Mouse (Mus musculus) layer of hippocampus, adult 2 months (tissue): Measurements from ENCODE around the gene Atp2b1. TPM values are rescaled to one million over a fixed set of nuclear protein-coding genes. Genes with fewer than 3 reads are reported as not detected.
"Not testable (repeated sequence)": the region's sequence is repeated elsewhere in the genome, so short reads cannot be mapped to it uniquely, and the experiment has no call there.

Experiments
- DNase-seq, 2 experiments: peaks; one replicate each; pipeline ENCODE4 v3.0.0; 2022; ENCODE audit warnings: low spot score in 2 of 2
- H3K27ac ChIP-seq: fragments of 200-600 bp; 2 replicates; pipeline ENCODE4 v1.8.1; 2022
- H3K4me3 ChIP-seq: fragments of 200-600 bp; 2 replicates; pipeline ENCODE4 v1.8.1; 2022; ENCODE audit warnings: mild to moderate bottlenecking
- CTCF ChIP-seq: fragments of 200-600 bp; conservative IDR thresholded peaks from 2 replicates; pipeline ENCODE4 v1.8.1; 2022; ENCODE audit warnings: antibody characterized with exemption, mild to moderate bottlenecking, moderate library complexity
- total RNA-seq, 2 experiments: library from RNA; stranded (reverse); gene quantifications; 2 replicates each; pipeline ENCODE4 v1.2.3; 2021

Atp2b1 gene
- total RNA-seq, 2 experiments from 2014 or later, result 1,026 to 1,053 TPM

GRCm38 (mm10) chr10:98978766-98979165, 64.6 kb downstream of the Atp2b1 start:
- DNase-seq, result no peak
- no peak overlapping the region; the same call in 1 of the 2 replicates for H3K27ac ChIP-seq
- H3K4me3 ChIP-seq, result peak overlapping the region; percentile 9; the same call in 1 of the 2 replicates
- no peak for TF ChIP-seq CTCF

- Histone ChIP-seq H3K4me3 (peak overlapping the region; percentile 9; the same call in 1 of the 2 replicates), H3K27ac (no peak overlapping the region; the same call in 1 of the 2 replicates)
- TF ChIP-seq CTCF, result no peak
- no peak for DNase-seq
Observed at GRCm38 (mm10) chr10:98979296-98979695, 65.1 kb downstream of the Atp2b1 start.

- no peak overlapping the region for H3K4me3 ChIP-seq
Observed at GRCm38 (mm10) chr10:98979951-98980350, 65.7 kb downstream of the Atp2b1 start.

GRCm38 (mm10) chr10:98991964-98992363, 77.8 kb downstream of the Atp2b1 start:
- Histone ChIP-seq H3K27ac (no peak overlapping the region), H3K4me3 (no peak overlapping the region)
- no peak for DNase-seq
- no peak for TF ChIP-seq CTCF

More at GRCm38 (mm10) chr10:98979951-98980350, 65.7 kb downstream of the Atp2b1 start:
- DNase-seq, result no peak
- no peak overlapping the region for H3K27ac ChIP-seq
- TF ChIP-seq CTCF, result no peak

GRCm38 (mm10) chr10:98993186-98993585, 79.0 kb downstream of the Atp2b1 start:
- DNase-seq, result no peak
- TF ChIP-seq CTCF, result no peak
- Histone ChIP-seq H3K4me3 (no peak overlapping the region), H3K27ac (peak overlapping the region; percentile 33; the same call in 1 of the 2 replicates)

- not testable (repeated sequence) for DNase-seq, H3K4me3 ChIP-seq
- TF ChIP-seq CTCF, result peak; percentile 40
- H3K27ac ChIP-seq, result 0 out of 2 replicates have a peak overlapping the region, but pooled peaks have one; percentile 59
Observed at GRCm38 (mm10) chr10:98995016-98995747, 81.0 kb downstream of the Atp2b1 start.

GRCm38 (mm10) chr10:99004866-99005265, 90.7 kb downstream of the Atp2b1 start:
- no peak for DNase-seq
- no peak overlapping the region for H3K4me3 ChIP-seq
- peak overlapping the region; percentile 43; the same call in 1 of the 2 replicates for H3K27ac ChIP-seq
- no peak for TF ChIP-seq CTCF

- Histone ChIP-seq H3K27ac (no peak overlapping the region), H3K4me3 (no peak overlapping the region)
- TF ChIP-seq CTCF, result no peak
- DNase-seq, result no peak
Observed at GRCm38 (mm10) chr10:99011084-99011483, 96.9 kb downstream of the Atp2b1 start.

- DNase-seq, result no peak
- 0 out of 2 replicates have a peak overlapping the region, but pooled peaks have one; percentile 39 for H3K27ac ChIP-seq
- no peak overlapping the region for H3K4me3 ChIP-seq
- no peak for TF ChIP-seq CTCF
Observed at GRCm38 (mm10) chr10:99012086-99012485, 97.9 kb downstream of the Atp2b1 start.

- no peak for TF ChIP-seq CTCF
- Histone ChIP-seq H3K4me3 (no peak overlapping the region), H3K27ac (peak overlapping the region; percentile 51; the same call in 1 of the 2 replicates)
- peak in 1 of 2 experiments; percentile 43 for DNase-seq
Observed at GRCm38 (mm10) chr10:99014737-99015136, 100.5 kb downstream of the Atp2b1 start.

GRCm38 (mm10) chr10:99016996-99017395, 102.8 kb downstream of the Atp2b1 start:
- H3K4me3 ChIP-seq, result no peak overlapping the region
- DNase-seq, result no peak
- H3K27ac ChIP-seq, result peak overlapping the region; percentile 61; the same call in 1 of the 2 replicates
- no peak for TF ChIP-seq CTCF

GRCm38 (mm10) chr10:99027462-99027861, 113.3 kb downstream of the Atp2b1 start:
- DNase-seq, result no peak
- no peak overlapping the region for H3K27ac ChIP-seq
- TF ChIP-seq CTCF, result no peak
- no peak overlapping the region for H3K4me3 ChIP-seq

GRCm38 (mm10) chr10:99029844-99030243, 115.6 kb downstream of the Atp2b1 start:
- no peak overlapping the region for H3K4me3 ChIP-seq
- TF ChIP-seq CTCF, result no peak
- DNase-seq, result peak in 1 of 2 experiments; percentile 39
- H3K27ac ChIP-seq, result peak overlapping the region; percentile 70
